Mouse (Mus musculus): ENCODE results near the gene Epo. TPM values are rescaled to one million over a fixed set of nuclear protein-coding genes. Genes with fewer than 3 reads are reported as not detected.

The Epo gene
- polyA plus RNA-seq, 1 experiment from 2014 or later = 0.96 TPM

- no peak for ATAC-seq (ENCODE audit: low read depth)
- peaks cover 75% of the 10 kb centered on the region for H3K36me3 ChIP-seq
- peaks cover 35% of the 10 kb centered on the region for H3K4me1 ChIP-seq (replicated peaks)
- H3K9me3 ChIP-seq (replicated peaks) = no peaks in the 10 kb centered on the region
- no peak for DNase-seq
- H3K4me2 ChIP-seq = no peak overlapping the region
- H3K9ac ChIP-seq = no peak overlapping the region
- 89% methylated on average over 27 of the region's 27 CpGs for WGBS (ENCODE audit: insufficient replicate concordance)
- H3K27me3 ChIP-seq = no peaks in the 10 kb centered on the region
- H3K4me3 ChIP-seq (replicated peaks) = no peak overlapping the region
- no peak overlapping the region for H3K27ac ChIP-seq
Observed at GRCm38 (mm10) chr5:137519691-137520550, 13.1 kb downstream of the Epo start.

DNA sequence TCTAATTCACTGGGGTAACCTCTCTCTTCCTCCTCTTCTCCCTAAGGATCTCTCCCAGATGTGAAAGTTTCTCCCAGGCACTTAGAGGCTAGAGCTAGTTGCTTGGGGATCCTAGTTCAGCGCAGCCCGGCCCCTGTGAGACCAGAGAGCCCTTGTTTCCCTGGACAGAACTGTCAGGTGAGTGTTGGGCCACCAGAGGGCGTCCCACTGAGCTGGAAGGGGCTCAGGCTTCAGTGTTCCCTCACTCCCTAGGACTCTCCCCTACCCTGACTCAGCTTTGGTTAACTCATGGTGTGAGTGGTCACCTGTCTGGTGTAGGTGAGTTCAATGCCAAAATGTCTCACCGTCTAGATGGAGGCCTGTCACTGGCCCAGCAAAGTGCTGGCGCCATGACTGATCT lies 14.6 kb downstream of the Epo start, which contains the start of gene Gigyf1:
Gene Gigyf1, plus strand, starts transcription at position 113 of the 400 bp plus-strand sequence.
- H3K27me3 ChIP-seq = no peaks in the 10 kb centered on the region
- no peaks in the 10 kb centered on the region for H3K9me3 ChIP-seq (replicated peaks)
- DNase-seq (no peak), ATAC-seq (ENCODE audit: low read depth) (no peak)
- H3K4me3 ChIP-seq (replicated peaks) = no peak within 1 kb of the TSS
- H3K36me3 ChIP-seq = peaks cover 60% of the 10 kb centered on the region
- H3K9ac ChIP-seq = no peak within 1 kb of the TSS
- H3K27ac ChIP-seq = no peak within 1 kb of the TSS
- H3K4me2 ChIP-seq = no peak within 1 kb of the TSS
- whole genome bisulfite sequencing (ENCODE audit: insufficient replicate concordance) = 67% methylated on average over 5 of the region's 5 CpGs
- H3K4me1 ChIP-seq (replicated peaks) = peaks cover 48% of the 10 kb centered on the region

DNA sequence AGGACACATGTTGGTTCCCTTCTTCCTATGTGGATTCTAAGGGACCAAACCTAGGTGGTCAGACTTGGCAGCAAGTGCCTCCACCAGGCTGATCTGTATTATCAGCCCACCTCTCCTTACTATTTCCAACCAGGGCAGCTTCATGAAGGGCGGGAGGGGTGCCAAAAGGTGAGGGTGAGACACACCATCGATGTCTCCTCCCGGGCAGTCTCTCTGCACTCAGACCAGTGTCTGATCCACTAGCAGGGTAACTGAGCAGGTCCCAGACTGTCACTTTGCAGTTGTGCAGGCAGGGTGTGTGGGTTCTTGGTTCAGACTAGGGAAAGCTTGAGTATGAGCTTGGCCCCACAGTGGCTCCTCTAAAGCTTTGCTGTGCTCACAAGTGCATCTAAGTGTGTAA lies 18.2 kb downstream of the Epo start:
- peaks cover 69% of the 10 kb centered on the region for H3K4me1 ChIP-seq (replicated peaks)
- ATAC-seq (ENCODE audit: low read depth) = no peak
- no peaks in the 10 kb centered on the region for H3K9me3 ChIP-seq (replicated peaks)
- H3K27me3 ChIP-seq = no peaks in the 10 kb centered on the region
- DNase-seq = no peak
- H3K9ac ChIP-seq = no peak overlapping the region
- H3K27ac ChIP-seq = no peak overlapping the region
- H3K36me3 ChIP-seq = peaks cover 24% of the 10 kb centered on the region
- H3K4me2 ChIP-seq = no peak overlapping the region
- H3K4me3 ChIP-seq (replicated peaks) = no peak overlapping the region
- 74% methylated on average over 3 of the region's 3 CpGs for WGBS (ENCODE audit: insufficient replicate concordance)

GRCm38 (mm10) chr5:137513951-137514721 lies 18.9 kb downstream of the Epo start:
- WGBS (ENCODE audit: insufficient replicate concordance) = 83% methylated on average over 12 of the region's 12 CpGs
- H3K27ac ChIP-seq = no peak overlapping the region
- no peak overlapping the region for H3K9ac ChIP-seq
- peaks cover 73% of the 10 kb centered on the region for H3K4me1 ChIP-seq (replicated peaks)
- no peak overlapping the region for H3K4me2 ChIP-seq
- DNase-seq = no peak
- H3K9me3 ChIP-seq (replicated peaks) = no peaks in the 10 kb centered on the region
- ATAC-seq (ENCODE audit: low read depth) = no peak
- H3K36me3 ChIP-seq = peaks cover 17% of the 10 kb centered on the region
- no peaks in the 10 kb centered on the region for H3K27me3 ChIP-seq
- no peak overlapping the region for H3K4me3 ChIP-seq (replicated peaks)

DNA sequence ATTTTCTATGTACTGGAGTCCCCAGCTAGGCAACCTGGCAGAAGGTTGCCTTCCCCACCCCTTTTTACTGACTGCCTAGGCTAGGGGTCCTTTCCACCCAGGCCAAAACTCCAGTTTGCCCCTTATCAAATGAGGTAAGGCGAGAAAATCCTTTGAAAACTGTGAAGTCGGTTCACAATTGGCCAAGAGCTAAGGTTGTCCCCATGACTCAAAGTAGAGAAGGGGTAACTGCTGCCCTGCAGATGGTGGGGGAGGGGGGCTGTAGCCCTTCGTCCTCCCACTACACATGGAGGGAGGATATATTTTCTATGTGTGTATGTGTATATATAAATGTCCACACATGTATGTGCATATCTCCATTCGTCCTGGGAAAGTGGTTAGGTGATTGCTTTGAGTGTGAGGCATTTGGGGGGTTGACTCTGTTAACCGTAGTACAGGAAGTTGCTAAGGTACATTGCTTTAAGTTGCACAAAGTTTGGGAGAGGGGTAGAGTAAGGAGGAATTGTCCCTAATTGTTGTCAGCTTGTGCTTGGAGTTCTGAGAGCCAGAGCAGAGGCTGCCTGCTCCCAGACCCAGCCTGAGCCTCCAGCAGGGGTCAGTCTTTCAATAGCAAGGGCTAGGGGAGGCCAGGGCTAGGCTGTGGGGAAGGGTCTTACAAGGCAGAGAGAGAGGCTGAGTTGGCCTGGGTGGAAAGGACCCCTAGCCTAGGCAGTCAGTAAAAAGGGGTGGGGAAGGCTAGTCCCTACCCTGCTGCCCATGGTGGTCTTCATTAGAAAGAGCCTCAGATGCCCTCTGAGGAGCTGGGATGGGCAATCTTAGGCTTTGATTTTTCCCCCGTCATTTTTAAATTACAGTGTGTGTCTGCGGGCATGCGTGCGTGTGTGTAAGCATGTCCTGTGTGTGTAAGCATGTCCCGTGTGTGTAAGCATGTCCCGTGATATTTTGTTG lies 19.9 kb downstream of the Epo start:
- WGBS (ENCODE audit: insufficient replicate concordance) = 79% methylated on average over 11 of the region's 11 CpGs
- peaks cover 7% of the 10 kb centered on the region for H3K36me3 ChIP-seq
- no peak overlapping the region; the same call in 1 of the 2 replicates for H3K9ac ChIP-seq
- no peak overlapping the region for H3K4me2 ChIP-seq
- no peak overlapping the region for H3K4me3 ChIP-seq (replicated peaks)
- DNase-seq (no peak), ATAC-seq (ENCODE audit: low read depth) (no peak)
- 0 out of 2 replicates have a peak overlapping the region, but pooled peaks have one; percentile 1 for H3K27ac ChIP-seq
- H3K27me3 ChIP-seq = no peaks in the 10 kb centered on the region
- no peaks in the 10 kb centered on the region for H3K9me3 ChIP-seq (replicated peaks)
- H3K4me1 ChIP-seq (replicated peaks) = peaks cover 70% of the 10 kb centered on the region

DNA sequence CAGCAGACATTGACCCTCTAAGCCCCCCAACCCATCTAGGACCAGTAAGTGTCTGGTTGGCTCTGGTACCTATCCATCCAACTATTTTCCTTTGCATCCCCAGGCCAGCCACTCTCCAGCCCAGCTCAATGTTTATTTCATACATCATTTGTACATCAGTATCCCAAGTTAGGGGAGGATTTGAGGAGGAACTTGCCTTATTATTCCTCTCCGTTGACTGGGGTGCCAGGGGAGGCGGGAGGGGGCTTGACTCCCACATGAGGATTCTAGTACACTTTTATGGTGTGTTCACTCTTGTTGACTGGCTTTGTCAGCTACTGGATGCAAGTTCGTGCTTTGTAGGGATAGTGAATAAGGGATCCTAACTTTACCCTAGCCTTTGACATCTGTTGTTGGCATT lies 21.3 kb downstream of the Epo start:
- peak overlapping the region; percentile 97 for H3K9ac ChIP-seq
- peaks cover 59% of the 10 kb centered on the region for H3K4me1 ChIP-seq (replicated peaks)

GRCm38 (mm10) chr5:137510573-137511390 lies 22.3 kb downstream of the Epo start:
- H3K4me2 ChIP-seq = peak overlapping the region; percentile 94
- H3K9me3 ChIP-seq (replicated peaks) = no peaks in the 10 kb centered on the region
- H3K27ac ChIP-seq = peak overlapping the region; percentile 83
- DNase-seq = no peak
- peak overlapping the region; percentile 94 for H3K4me3 ChIP-seq (replicated peaks)
- ATAC-seq (ENCODE audit: low read depth) = peak; percentile 76
- no peaks in the 10 kb centered on the region for H3K27me3 ChIP-seq
- peak overlapping the region; percentile 97 for H3K9ac ChIP-seq
- WGBS (ENCODE audit: insufficient replicate concordance) = under 1% methylated on average over 57 of the region's 83 CpGs
- peaks cover 50% of the 10 kb centered on the region for H3K4me1 ChIP-seq (replicated peaks)
- no peaks in the 10 kb centered on the region; the same call in 1 of the 2 replicates for H3K36me3 ChIP-seq

More for the DNA sequence above, 21.3 kb downstream of the Epo start:
- H3K4me3 ChIP-seq (replicated peaks) = peak overlapping the region; percentile 94
- no peaks in the 10 kb centered on the region for H3K27me3 ChIP-seq
- no peak for ATAC-seq (ENCODE audit: low read depth)
- peak overlapping the region; percentile 94 for H3K4me2 ChIP-seq
- no peak for DNase-seq
- WGBS (ENCODE audit: insufficient replicate concordance) = 71% methylated on average over 3 of the region's 3 CpGs
- no peaks in the 10 kb centered on the region for H3K9me3 ChIP-seq (replicated peaks)
- H3K27ac ChIP-seq = peak overlapping the region; percentile 6; the same call in 1 of the 2 replicates
- H3K36me3 ChIP-seq = no peaks in the 10 kb centered on the region; the same call in 1 of the 2 replicates

- Histone ChIP-seq H3K4me2 (peak overlapping the region; percentile 94), H3K4me1 (replicated peaks) (peaks cover 47% of the 10 kb centered on the region), H3K9me3 (replicated peaks) (no peaks in the 10 kb centered on the region), H3K4me3 (replicated peaks) (peak overlapping the region; percentile 94), H3K9ac (peak overlapping the region; percentile 97), H3K27me3 (no peaks in the 10 kb centered on the region), H3K36me3 (no peaks in the 10 kb centered on the region; the same call in 1 of the 2 replicates), H3K27ac (peak overlapping the region; percentile 83)
- DNase-seq = peak; percentile 56
- peak; percentile 71 for ATAC-seq (ENCODE audit: low read depth)
- WGBS (ENCODE audit: insufficient replicate concordance) = 1% methylated on average over 44 of the region's 52 CpGs
Observed at GRCm38 (mm10) chr5:137510014-137510501, 23.0 kb downstream of the Epo start.

- H3K9ac ChIP-seq = peak overlapping the region; percentile 84
Observed at GRCm38 (mm10) chr5:137504041-137504440, 29.0 kb downstream of the Epo start.

GRCm38 (mm10) chr5:137502667-137503110 lies 30.4 kb downstream of the Epo start:
- DNase-seq = peak; percentile 84
- no peaks in the 10 kb centered on the region for H3K9me3 ChIP-seq (replicated peaks)
- under 1% methylated on average over 29 of the region's 30 CpGs for WGBS (ENCODE audit: insufficient replicate concordance)

More at GRCm38 (mm10) chr5:137504041-137504440, 29.0 kb downstream of the Epo start:
- Histone ChIP-seq H3K27ac (peak overlapping the region; percentile 91), H3K9me3 (replicated peaks) (no peaks in the 10 kb centered on the region), H3K36me3 (peaks cover 11% of the 10 kb centered on the region), H3K27me3 (no peaks in the 10 kb centered on the region), H3K4me2 (peak overlapping the region; percentile 89), H3K4me3 (replicated peaks) (no peak overlapping the region), H3K4me1 (replicated peaks) (peaks cover 37% of the 10 kb centered on the region)
- ATAC-seq (ENCODE audit: low read depth) (no peak), DNase-seq (no peak)
- 69% methylated on average over 6 of the region's 6 CpGs for WGBS (ENCODE audit: insufficient replicate concordance)

More at GRCm38 (mm10) chr5:137502667-137503110, 30.4 kb downstream of the Epo start:
- peaks cover 37% of the 10 kb centered on the region for H3K4me1 ChIP-seq (replicated peaks)
- H3K4me3 ChIP-seq (replicated peaks) = peak overlapping the region; percentile 70
- peak overlapping the region; percentile 84 for H3K9ac ChIP-seq
- peaks cover 11% of the 10 kb centered on the region for H3K36me3 ChIP-seq
- H3K27me3 ChIP-seq = no peaks in the 10 kb centered on the region
- peak overlapping the region; percentile 89 for H3K4me2 ChIP-seq
- H3K27ac ChIP-seq = peak overlapping the region; percentile 91
- ATAC-seq (ENCODE audit: low read depth) = peak; percentile 84
